Mouse (Mus musculus): ENCODE measurements around the gene Zbtb3. TPM values are rescaled to one million over a fixed set of nuclear protein-coding genes. Genes with fewer than 3 reads are reported as not detected.
A peak's percentile ranks its signal among the peaks of the same experiment; 100 is the strongest.

Zbtb3 gene
- polyA plus RNA-seq, 1 experiment from 2014 or later = 8.3 TPM

GRCm38 (mm10) chr19:8850402-8850901 lies 48.1 kb downstream of the Zbtb3 start, which contains the start of gene Lrrn4cl:
Lrrn4cl (plus strand) TSS chr19:8850768.
- no peak within 1 kb of the TSS; the same call in 1 of the 2 replicates for H3K9ac ChIP-seq (replicated peaks)
- WGBS = 40% methylated on average over 7 of the region's 7 CpGs
- H3K27ac ChIP-seq = no peak within 1 kb of the TSS
- no peaks in the 10 kb centered on the region for H3K27me3 ChIP-seq
- no peaks in the 10 kb centered on the region for H3K4me1 ChIP-seq (replicated peaks)
- H3K36me3 ChIP-seq = peaks cover 38% of the 10 kb centered on the region
- no peak within 1 kb of the TSS for H3K4me3 ChIP-seq (replicated peaks)
- no peak within 1 kb of the TSS for H3K4me2 ChIP-seq (replicated peaks)
- H3K9me3 ChIP-seq = no peaks in the 10 kb centered on the region
- 0 out of 2 replicates have a peak, but pooled peaks have one; percentile 20 for ATAC-seq

GRCm38 (mm10) chr19:8851639-8852038 lies 49.3 kb downstream of the Zbtb3 start:
- no peak overlapping the region for H3K4me2 ChIP-seq (replicated peaks)
- H3K9ac ChIP-seq (replicated peaks) = no peak overlapping the region
- H3K4me3 ChIP-seq (replicated peaks) = no peak overlapping the region
- 47% methylated on average over 7 of the region's 7 CpGs for WGBS
- ATAC-seq = no peak
- H3K4me1 ChIP-seq (replicated peaks) = no peaks in the 10 kb centered on the region
- H3K36me3 ChIP-seq = peaks cover 28% of the 10 kb centered on the region
- no peaks in the 10 kb centered on the region for H3K9me3 ChIP-seq
- no peaks in the 10 kb centered on the region for H3K27me3 ChIP-seq
- H3K27ac ChIP-seq = no peak overlapping the region

GRCm38 (mm10) chr19:8852236-8852928 lies 50.0 kb downstream of the Zbtb3 start:
- 68% methylated on average over 10 of the region's 10 CpGs for WGBS
- no peak overlapping the region for H3K9ac ChIP-seq (replicated peaks)
- H3K4me1 ChIP-seq (replicated peaks) = no peaks in the 10 kb centered on the region
- H3K36me3 ChIP-seq = peaks cover 21% of the 10 kb centered on the region
- no peak overlapping the region for H3K4me3 ChIP-seq (replicated peaks)
- H3K27ac ChIP-seq = no peak overlapping the region
- H3K4me2 ChIP-seq (replicated peaks) = no peak overlapping the region
- no peaks in the 10 kb centered on the region for H3K27me3 ChIP-seq
- no peaks in the 10 kb centered on the region for H3K9me3 ChIP-seq
- ATAC-seq = no peak

GRCm38 (mm10) chr19:8853117-8853516 lies 50.8 kb downstream of the Zbtb3 start:
- Histone ChIP-seq H3K36me3 (peaks cover 14% of the 10 kb centered on the region), H3K9me3 (no peaks in the 10 kb centered on the region), H3K4me3 (replicated peaks) (no peak overlapping the region), H3K27me3 (no peaks in the 10 kb centered on the region), H3K9ac (replicated peaks) (no peak overlapping the region), H3K27ac (no peak overlapping the region), H3K4me1 (replicated peaks) (no peaks in the 10 kb centered on the region), H3K4me2 (replicated peaks) (no peak overlapping the region)
- no peak for ATAC-seq
- WGBS = 84% methylated on average over 3 of the region's 3 CpGs

Other genes starting within 250 kb of the Zbtb3 start
- gene Slc22a8, start 211.3 kb upstream of the Zbtb3 start, polyA plus RNA-seq (2015; fragmentation: Nextera tagmentation; extraction: Ambion mirVana) = 3.8 and 4.2 TPM in 2 replicates
- 8.5 and 9.5 TPM in 2 replicates for gene Slc22a6, start 184.5 kb upstream of the Zbtb3 start, polyA plus RNA-seq (2015; fragmentation: Nextera tagmentation; extraction: Ambion mirVana)
- gene Chrm1, start 138.8 kb upstream of the Zbtb3 start, polyA plus RNA-seq (2015; fragmentation: Nextera tagmentation; extraction: Ambion mirVana) = 0.31 and 0.58 TPM in 2 replicates
- 151 and 153 TPM in 2 replicates for gene Slc3a2, start 79.2 kb upstream of the Zbtb3 start, polyA plus RNA-seq (2015; fragmentation: Nextera tagmentation; extraction: Ambion mirVana)
- 89.1 and 93.4 TPM in 2 replicates for gene Wdr74, start 66.7 kb upstream of the Zbtb3 start, polyA plus RNA-seq (2015; fragmentation: Nextera tagmentation; extraction: Ambion mirVana)
- 2.2 and 2.5 TPM in 2 replicates for gene 1700092M07Rik, start 61.8 kb upstream of the Zbtb3 start, polyA plus RNA-seq (2015; fragmentation: Nextera tagmentation; extraction: Ambion mirVana)
- gene Stx5a, start 61.1 kb upstream of the Zbtb3 start, polyA plus RNA-seq (2015; fragmentation: Nextera tagmentation; extraction: Ambion mirVana) = 121 and 127 TPM in 2 replicates
- 195 and 206 TPM in 2 replicates for gene Nxf1, start 45.5 kb upstream of the Zbtb3 start, polyA plus RNA-seq (2015; fragmentation: Nextera tagmentation; extraction: Ambion mirVana)
- gene Tmem223, start 31.6 kb upstream of the Zbtb3 start, polyA plus RNA-seq (2015; fragmentation: Nextera tagmentation; extraction: Ambion mirVana) = 264 and 280 TPM in 2 replicates
- 35.8 and 38.1 TPM in 2 replicates for gene Tmem179b, start 28.1 kb upstream of the Zbtb3 start, polyA plus RNA-seq (2015; fragmentation: Nextera tagmentation; extraction: Ambion mirVana)
- 28.8 and 30.5 TPM in 2 replicates for gene Taf6l, start 16.1 kb upstream of the Zbtb3 start, polyA plus RNA-seq (2015; fragmentation: Nextera tagmentation; extraction: Ambion mirVana)
- gene Polr2g, start 4.0 kb upstream of the Zbtb3 start, polyA plus RNA-seq (2015; fragmentation: Nextera tagmentation; extraction: Ambion mirVana) = 163 and 164 TPM in 2 replicates
- 66.1 and 70.3 TPM in 2 replicates for gene Ttc9c, start 16.8 kb downstream of the Zbtb3 start, polyA plus RNA-seq (2015; fragmentation: Nextera tagmentation; extraction: Ambion mirVana)
- gene Hnrnpul2, start 17.5 kb downstream of the Zbtb3 start, polyA plus RNA-seq (2015; fragmentation: Nextera tagmentation; extraction: Ambion mirVana) = 6.1 and 6.4 TPM in 2 replicates
- not detected in 2 replicates for gene AC129217.1, start 27.2 kb downstream of the Zbtb3 start, polyA plus RNA-seq (2015; fragmentation: Nextera tagmentation; extraction: Ambion mirVana)
- 78.9 and 83.7 TPM in 2 replicates for gene Bscl2, start 34.9 kb downstream of the Zbtb3 start, polyA plus RNA-seq (2015; fragmentation: Nextera tagmentation; extraction: Ambion mirVana)
- 310 and 338 TPM in 2 replicates for gene Gng3, start 36.6 kb downstream of the Zbtb3 start, polyA plus RNA-seq (2015; fragmentation: Nextera tagmentation; extraction: Ambion mirVana)
- gene Lrrn4cl, start 48.2 kb downstream of the Zbtb3 start, polyA plus RNA-seq (2015; fragmentation: Nextera tagmentation; extraction: Ambion mirVana) = 0.23 and 0.62 TPM in 2 replicates
- 167 and 168 TPM in 2 replicates for gene Ubxn1, start 68.9 kb downstream of the Zbtb3 start, polyA plus RNA-seq (2015; fragmentation: Nextera tagmentation; extraction: Ambion mirVana)
- 66.5 and 71.5 TPM in 2 replicates for gene Uqcc3, start 78.4 kb downstream of the Zbtb3 start, polyA plus RNA-seq (2015; fragmentation: Nextera tagmentation; extraction: Ambion mirVana)
- 61.5 and 61.8 TPM in 2 replicates for gene Lbhd1, start 81.2 kb downstream of the Zbtb3 start, polyA plus RNA-seq (2015; fragmentation: Nextera tagmentation; extraction: Ambion mirVana)
- not detected in 2 replicates for gene Gm49403, start 81.4 kb downstream of the Zbtb3 start, polyA plus RNA-seq (2015; fragmentation: Nextera tagmentation; extraction: Ambion mirVana)
- 56.1 and 70.3 TPM in 2 replicates for gene 1810009A15Rik, start 86.3 kb downstream of the Zbtb3 start, polyA plus RNA-seq (2015; fragmentation: Nextera tagmentation; extraction: Ambion mirVana)
- 0.54 TPM in 1 of 2 replicates, not detected in the other for gene Gm49416, start 86.4 kb downstream of the Zbtb3 start, polyA plus RNA-seq (2015; fragmentation: Nextera tagmentation; extraction: Ambion mirVana)
- 34.8 and 38.9 TPM in 2 replicates for gene Ints5, start 90.5 kb downstream of the Zbtb3 start, polyA plus RNA-seq (2015; fragmentation: Nextera tagmentation; extraction: Ambion mirVana)
- 96.8 and 99.8 TPM in 2 replicates for gene Ganab, start 95.5 kb downstream of the Zbtb3 start, polyA plus RNA-seq (2015; fragmentation: Nextera tagmentation; extraction: Ambion mirVana)
- 82.2 and 89.5 TPM in 2 replicates for gene B3gat3, start 117.8 kb downstream of the Zbtb3 start, polyA plus RNA-seq (2015; fragmentation: Nextera tagmentation; extraction: Ambion mirVana)
- gene Rom1, start 126.8 kb downstream of the Zbtb3 start, polyA plus RNA-seq (2015; fragmentation: Nextera tagmentation; extraction: Ambion mirVana) = 1.9 and 2.4 TPM in 2 replicates
- 8.7 and 9.2 TPM in 2 replicates for gene Eml3, start 127.0 kb downstream of the Zbtb3 start, polyA plus RNA-seq (2015; fragmentation: Nextera tagmentation; extraction: Ambion mirVana)
- 149 and 153 TPM in 2 replicates for gene Mta2, start 139.3 kb downstream of the Zbtb3 start, polyA plus RNA-seq (2015; fragmentation: Nextera tagmentation; extraction: Ambion mirVana)
- gene Tut1, start 151.3 kb downstream of the Zbtb3 start, polyA plus RNA-seq (2015; fragmentation: Nextera tagmentation; extraction: Ambion mirVana) = 32.4 and 32.6 TPM in 2 replicates
- 334 and 335 TPM in 2 replicates for gene Eef1g, start 164.5 kb downstream of the Zbtb3 start, polyA plus RNA-seq (2015; fragmentation: Nextera tagmentation; extraction: Ambion mirVana)
- gene Ahnak, start 186.7 kb downstream of the Zbtb3 start, polyA plus RNA-seq (2015; fragmentation: Nextera tagmentation; extraction: Ambion mirVana) = 3.7 and 4.9 TPM in 2 replicates

Measured in midbrain, embryonic 13.5 days (tissue).